Mouse (Mus musculus) adrenal gland, adult 8-10 months (tissue): ENCODE measurements around the gene Ubxn11. TPM values are rescaled to one million over a fixed set of nuclear protein-coding genes. Genes with fewer than 3 reads are reported as not detected.
"Not testable (repeated sequence)": the region's sequence is repeated elsewhere in the genome, so short reads cannot be mapped to it uniquely, and the experiment has no call there.

ENCODE experiments used
- DNase-seq: peaks from one replicate; pipeline ENCODE4 v3.0.0; 2022
- total RNA-seq, 4 experiments: library from RNA; stranded (reverse); gene quantifications; 2 replicates each; pipeline ENCODE4 v1.2.4; 2022

Gene Ubxn11
- total RNA-seq, 4 experiments from 2014 or later = 6.0 to 21.7 (median 13.2) TPM

- DNase-seq = no peak
Measured at GRCm38 (mm10) chr4:134119644-134120043, 17.3 kb downstream of the Ubxn11 start.

- no peak for DNase-seq
Measured at GRCm38 (mm10) chr4:134120192-134120805, 17.9 kb downstream of the Ubxn11 start.

- DNase-seq = no peak
Measured at GRCm38 (mm10) chr4:134120916-134121315, 18.5 kb downstream of the Ubxn11 start.

- DNase-seq = no peak
Measured at GRCm38 (mm10) chr4:134121571-134121970, 19.2 kb downstream of the Ubxn11 start.

GRCm38 (mm10) chr4:134122281-134122680 is 19.9 kb downstream of the Ubxn11 start:
- DNase-seq = no peak

- no peak for DNase-seq
Measured at GRCm38 (mm10) chr4:134123147-134123546, 20.8 kb downstream of the Ubxn11 start.

GRCm38 (mm10) chr4:134123680-134124551 is 21.5 kb downstream of the Ubxn11 start:
- peak; percentile 77 for DNase-seq

GRCm38 (mm10) chr4:134125383-134126060 is 23.2 kb downstream of the Ubxn11 start:
- no peak for DNase-seq

- no peak for DNase-seq
Measured at GRCm38 (mm10) chr4:134126300-134127120, 24.1 kb downstream of the Ubxn11 start.

- no peak for DNase-seq
Measured at GRCm38 (mm10) chr4:134127121-134127455, 24.7 kb downstream of the Ubxn11 start.

- DNase-seq = no peak
Measured at GRCm38 (mm10) chr4:134127793-134128192, 25.4 kb downstream of the Ubxn11 start.

- peak; percentile 80 for DNase-seq
Measured at GRCm38 (mm10) chr4:134128221-134128982, 26.0 kb downstream of the Ubxn11 start, which contains the start of gene Sh3bgrl3. Gene Sh3bgrl3, minus strand, starts transcription at chr4:134128789.

- no peak for DNase-seq
Measured at GRCm38 (mm10) chr4:134128983-134129362, 26.6 kb downstream of the Ubxn11 start.

- DNase-seq = no peak
Measured at GRCm38 (mm10) chr4:134129482-134129881, 27.1 kb downstream of the Ubxn11 start.

GRCm38 (mm10) chr4:134132117-134132516 is 29.7 kb downstream of the Ubxn11 start:
- no peak for DNase-seq

- DNase-seq = no peak
Measured at GRCm38 (mm10) chr4:134132519-134133095, 30.2 kb downstream of the Ubxn11 start.

- no peak for DNase-seq
Measured at GRCm38 (mm10) chr4:134136280-134136926, 34.0 kb downstream of the Ubxn11 start.

- no peak for DNase-seq
Measured at GRCm38 (mm10) chr4:134138857-134139256, 36.5 kb downstream of the Ubxn11 start.

- not testable (repeated sequence) for DNase-seq
Measured at GRCm38 (mm10) chr4:134144297-134144696, 41.9 kb downstream of the Ubxn11 start.

GRCm38 (mm10) chr4:134149389-134149788 is 47.0 kb downstream of the Ubxn11 start:
- DNase-seq = no peak

GRCm38 (mm10) chr4:134152112-134152511 is 49.7 kb downstream of the Ubxn11 start:
- DNase-seq = no peak
